Comparison of ENCODE assay signal across 28 mouse cellular contexts in genomic region chr11:84188530-84188929, GRCm38 (mm10). TPM values are rescaled to one million over a fixed set of nuclear protein-coding genes. Genes with fewer than 3 reads are reported as not detected.
"Had no signal": no experiment of that assay in that cellular context is flagged by ENCODE, and none has a peak within 500 bp of the region (broad histone marks: within the 10 kb centered on the region; RNA-seq: fewer than 3 reads in every experiment).

No protein-coding gene starts in this region.

- H3K4me3 ChIP-seq: lung, embryonic 15.5 days; megakaryocyte, embryonic 14.5 days; midbrain, embryonic 10.5 days; midbrain, embryonic 12.5 days; myocyte; neural tube, embryonic 13.5 days; neural tube, embryonic 15.5 days; stomach, embryonic 15.5 days had no signal

- ATAC-seq: liver, postnatal 0 days; lung, postnatal 0 days; midbrain, embryonic 16.5 days had no signal

- H3K27ac ChIP-seq: lung, embryonic 15.5 days; macrophage; midbrain, embryonic 10.5 days; midbrain, embryonic 12.5 days; neural tube, embryonic 13.5 days; neural tube, embryonic 15.5 days; stomach, embryonic 15.5 days; stomach, postnatal 0 days had no signal

- H3K9me3 ChIP-seq: lung, embryonic 15.5 days; megakaryocyte, embryonic 14.5 days; midbrain, embryonic 10.5 days; midbrain, embryonic 12.5 days; neural tube, embryonic 13.5 days; neural tube, embryonic 15.5 days; stomach, embryonic 15.5 days had no signal

- DNase-seq: liver, postnatal 0 days; lung, adult 2 months; lung, postnatal 14 days; lung, postnatal 36 days; midbrain, embryonic 14.5 days; retina, postnatal 1 day; right cerebral cortex, adult 18-20 months; right cerebral cortex, postnatal 14 days; thymus, adult 2 months; thymus, postnatal 25 days; thymus, postnatal 4 days had no signal

- H3K27me3 ChIP-seq: lung, embryonic 15.5 days; megakaryocyte, embryonic 14.5 days; midbrain, embryonic 12.5 days; neural tube, embryonic 13.5 days; neural tube, embryonic 15.5 days; stomach, embryonic 15.5 days had no signal

- H3K36me3 ChIP-seq: lung, embryonic 15.5 days; midbrain, embryonic 12.5 days; neural tube, embryonic 13.5 days; neural tube, embryonic 15.5 days; stomach, embryonic 15.5 days had no signal

- H3K9ac ChIP-seq: liver, postnatal 0 days; lung, embryonic 15.5 days; midbrain, embryonic 12.5 days; neural tube, embryonic 13.5 days; neural tube, embryonic 15.5 days; stomach, embryonic 15.5 days had no signal

- H3K4me2 ChIP-seq: lung, embryonic 15.5 days; midbrain, embryonic 12.5 days; neural tube, embryonic 13.5 days; neural tube, embryonic 15.5 days; stomach, embryonic 15.5 days had no signal

- H3K4me1 ChIP-seq: lung, embryonic 15.5 days; midbrain, embryonic 10.5 days; midbrain, embryonic 12.5 days; neural tube, embryonic 15.5 days; stomach, embryonic 15.5 days had no signal

RNA-seq across cellular contexts. Expression of gene Gm11437, which starts 21.3 kb away (rescaled TPM):
- total RNA-seq: megakaryocyte progenitor cell, adult 5-6 weeks had no signal
- polyA plus RNA-seq: lung, adult 2 months; lung, postnatal 0 days; macrophage; midbrain, embryonic 10.5 days; midbrain, embryonic 12.5 days; myocyte; neural tube, embryonic 11.5 days; spleen, adult 2 months; stomach, embryonic 15.5 days; stomach, postnatal 0 days; testis, adult 2 months; thymus, adult 2 months; urinary bladder, adult 2 months had no signal
